Mouse (Mus musculus) hindbrain, embryonic 12.5 days (tissue): ENCODE data around the gene Cpm. TPM values are rescaled to one million over a fixed set of nuclear protein-coding genes. Genes with fewer than 3 reads are reported as not detected.

Source experiments
- ATAC-seq: fragments of 200-750 bp; cut with Nextera tagmentation; 2 replicates; pipeline ENCODE4 v1.8.0; 2017; ENCODE audit warnings: moderate TSS enrichment; ENCODE audit not compliant: low FRiP score
- H3K27ac ChIP-seq: fragments of 300-500 bp; sonication (generic); 2 replicates; pipeline ENCODE4 v1.5.1; 2016; ENCODE audit warnings: mild to moderate bottlenecking
- H3K27me3 ChIP-seq: fragments of 300-500 bp; sonication (generic); 2 replicates; pipeline ENCODE4 v1.6.1; 2016; ENCODE audit warnings: mild to moderate bottlenecking
- H3K36me3 ChIP-seq: fragments of 300-500 bp; sonication (generic); 2 replicates; pipeline ENCODE4 v1.6.1; 2016; ENCODE audit warnings: mild to moderate bottlenecking
- H3K4me1 ChIP-seq: fragments of 300-500 bp; sonication (generic); 2 replicates; pipeline ENCODE4 v1.6.1; 2016
- H3K4me2 ChIP-seq: fragments of 300-500 bp; sonication (generic); replicated peaks from 2 replicates; pipeline ENCODE4 v1.6.1; 2016; ENCODE audit warnings: mild to moderate bottlenecking
- H3K4me3 ChIP-seq: fragments of 300-500 bp; sonication (generic); 2 replicates; pipeline ENCODE4 v1.5.1; 2016; ENCODE audit warnings: mild to moderate bottlenecking
- H3K9ac ChIP-seq: fragments of 300-500 bp; sonication (generic); 2 replicates; pipeline ENCODE4 v1.6.1; 2016; ENCODE audit warnings: mild to moderate bottlenecking, moderate library complexity
- H3K9me3 ChIP-seq: fragments of 300-500 bp; sonication (generic); replicated peaks from 2 replicates; pipeline ENCODE4 v1.6.1; 2016; ENCODE audit warnings: mild to moderate bottlenecking
- WGBS: fragments of 180-500 bp; shearing (Covaris S2); methylation state at CpG from one replicate; pipeline ENCODE4 v1.1.7; 2016; 5-methylcytosine and 5-hydroxymethylcytosine counted together
- polyA plus RNA-seq: library from polyadenylated mRNA; unstranded; fragments of >200 nt; fragmentation: Nextera tagmentation; extraction: Ambion mirVana; gene quantifications from 2 replicates; pipeline ENCODE4 v1.2.1, GENCODE M21; 2016

Cpm gene
- polyA plus RNA-seq, 1 experiment from 2014 or later, result 6.0 TPM

DNA sequence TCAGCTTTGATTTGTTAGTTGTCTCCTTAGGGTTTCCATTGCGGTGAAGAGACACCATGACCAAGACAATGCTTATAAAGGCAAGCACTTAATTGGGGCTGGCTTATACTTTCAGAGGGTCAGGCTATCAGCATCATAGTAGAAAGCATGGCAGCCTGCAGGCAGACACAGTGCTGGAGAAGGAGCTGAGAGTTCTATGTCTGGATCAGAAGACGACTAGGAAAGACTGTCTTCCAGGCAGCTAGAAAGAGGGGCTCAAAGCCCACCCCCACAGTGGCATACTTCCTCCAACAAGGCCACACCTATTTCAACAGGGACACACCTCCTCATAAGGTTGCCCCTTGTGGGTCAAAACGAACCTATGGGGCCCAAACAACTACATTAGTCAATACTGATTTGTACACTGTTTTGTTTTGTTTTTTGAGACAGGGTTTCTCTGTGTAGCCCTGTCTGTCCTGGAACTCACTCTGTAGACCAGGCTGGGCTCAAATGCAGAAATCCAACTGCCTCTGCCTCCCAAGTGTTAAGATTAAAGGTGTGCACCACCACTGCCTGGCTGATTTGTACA is 8.3 kb upstream of the Cpm start:
- Histone ChIP-seq H3K27ac (no peak overlapping the region), H3K27me3 (no peaks in the 10 kb centered on the region), H3K4me2 (no peak overlapping the region), H3K9ac (no peak overlapping the region), H3K4me3 (no peak overlapping the region), H3K9me3 (no peaks in the 10 kb centered on the region), H3K36me3 (no peaks in the 10 kb centered on the region), H3K4me1 (no peaks in the 10 kb centered on the region)
- no peak for ATAC-seq
- 77% methylated on average over 3 of the region's 3 CpGs for WGBS

DNA sequence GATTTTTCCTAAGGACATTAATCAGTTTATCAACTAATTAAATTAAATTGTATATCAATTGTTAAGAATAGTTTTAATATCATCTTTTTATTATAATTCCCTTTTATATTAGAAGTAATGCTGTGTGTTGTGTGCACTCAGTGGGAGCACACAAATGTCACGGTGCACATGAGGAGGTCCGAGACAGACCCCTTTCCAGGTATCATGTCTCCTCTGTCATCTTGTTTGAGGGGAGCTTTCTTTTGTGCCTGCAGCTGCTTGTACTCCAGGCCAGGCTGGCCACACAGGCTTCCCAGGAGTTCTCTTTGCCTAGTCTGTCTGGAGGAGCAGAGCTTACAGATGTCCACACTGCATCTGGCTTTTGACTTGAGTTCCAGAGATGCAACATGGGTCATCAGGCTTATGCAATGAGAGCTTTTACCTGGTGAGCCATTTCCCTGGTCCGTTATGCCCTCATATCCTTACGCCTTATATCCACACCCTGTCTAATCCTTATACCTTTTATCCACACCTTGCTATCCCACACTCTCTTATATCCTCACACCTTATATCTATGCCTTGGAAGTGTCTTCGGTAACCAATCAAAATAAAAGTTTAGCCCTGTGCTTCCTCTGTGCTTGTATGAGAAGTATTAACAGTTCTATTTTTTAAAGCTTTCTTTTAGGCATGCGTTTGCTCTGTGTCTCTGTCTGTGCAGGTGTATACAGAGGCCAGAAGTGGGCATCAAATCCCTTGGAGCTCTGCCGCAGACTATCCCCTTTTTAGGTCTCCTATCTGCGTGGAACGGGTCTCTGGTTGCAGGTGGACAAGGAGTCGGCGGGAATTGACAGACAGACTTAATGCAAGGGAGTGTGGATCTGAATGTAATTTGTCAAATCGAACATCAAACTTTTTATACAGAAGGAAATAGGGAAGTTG is 7.4 kb upstream of the Cpm start:
- no peaks in the 10 kb centered on the region for H3K36me3 ChIP-seq
- peaks cover 2% of the 10 kb centered on the region; the same call in 1 of the 2 replicates for H3K27me3 ChIP-seq
- H3K4me1 ChIP-seq, result no peaks in the 10 kb centered on the region
- ATAC-seq, result no peak
- no peak overlapping the region for H3K4me2 ChIP-seq
- no peaks in the 10 kb centered on the region for H3K9me3 ChIP-seq
- H3K4me3 ChIP-seq, result no peak overlapping the region
- H3K9ac ChIP-seq, result no peak overlapping the region
- H3K27ac ChIP-seq, result no peak overlapping the region
- 93% methylated on average over 12 of the region's 12 CpGs for WGBS

DNA sequence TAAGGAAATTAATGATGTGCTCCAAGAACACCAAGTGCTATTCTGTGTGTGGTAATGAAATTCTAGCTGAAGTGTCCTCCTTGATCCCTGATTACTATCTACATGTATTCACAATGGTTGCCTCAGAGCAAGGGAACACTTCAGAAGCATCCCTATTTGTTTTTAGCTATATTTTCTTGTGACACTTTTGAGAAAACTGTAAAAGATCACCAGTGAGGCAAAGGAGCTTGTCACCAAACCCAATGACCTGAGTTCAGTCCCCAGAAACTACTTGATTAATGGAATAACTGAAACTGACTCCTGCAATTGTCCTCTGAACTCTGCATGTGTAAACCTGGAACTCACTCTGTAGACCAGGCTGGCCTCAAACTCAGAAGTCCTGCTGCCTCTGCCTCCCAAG is 5.9 kb upstream of the Cpm start:
- Histone ChIP-seq H3K27ac (no peak overlapping the region), H3K4me3 (no peak overlapping the region), H3K9me3 (no peaks in the 10 kb centered on the region), H3K36me3 (no peaks in the 10 kb centered on the region), H3K4me2 (no peak overlapping the region), H3K9ac (no peak overlapping the region), H3K27me3 (peaks cover 16% of the 10 kb centered on the region), H3K4me1 (no peaks in the 10 kb centered on the region)
- ATAC-seq, result no peak

DNA sequence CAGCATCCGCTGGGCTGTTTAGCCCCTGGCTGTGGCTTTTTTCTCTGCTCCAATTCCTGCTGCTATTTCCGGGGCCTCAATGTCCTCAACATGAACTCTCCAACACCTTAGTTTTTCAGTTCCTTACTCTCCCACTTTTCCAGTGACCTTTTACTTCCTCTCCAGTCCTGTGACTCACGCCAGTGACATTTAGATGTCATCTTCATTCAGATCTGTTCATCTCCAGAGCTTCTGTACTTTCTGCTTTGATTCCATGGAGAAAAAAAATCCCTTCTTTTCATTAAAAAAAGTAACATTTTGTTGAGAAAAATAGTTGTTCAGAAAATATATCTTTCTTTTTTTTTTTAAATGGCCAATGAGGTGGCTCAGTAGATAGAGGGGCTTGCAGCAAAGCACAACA is 5.1 kb upstream of the Cpm start:
- Histone ChIP-seq H3K4me1 (peaks cover 6% of the 10 kb centered on the region), H3K27ac (no peak overlapping the region), H3K4me2 (no peak overlapping the region), H3K4me3 (no peak overlapping the region), H3K36me3 (no peaks in the 10 kb centered on the region), H3K9me3 (no peaks in the 10 kb centered on the region), H3K27me3 (peaks cover 25% of the 10 kb centered on the region), H3K9ac (no peak overlapping the region)
- 52% methylated on average over 3 of the region's 3 CpGs for WGBS
- no peak for ATAC-seq

DNA sequence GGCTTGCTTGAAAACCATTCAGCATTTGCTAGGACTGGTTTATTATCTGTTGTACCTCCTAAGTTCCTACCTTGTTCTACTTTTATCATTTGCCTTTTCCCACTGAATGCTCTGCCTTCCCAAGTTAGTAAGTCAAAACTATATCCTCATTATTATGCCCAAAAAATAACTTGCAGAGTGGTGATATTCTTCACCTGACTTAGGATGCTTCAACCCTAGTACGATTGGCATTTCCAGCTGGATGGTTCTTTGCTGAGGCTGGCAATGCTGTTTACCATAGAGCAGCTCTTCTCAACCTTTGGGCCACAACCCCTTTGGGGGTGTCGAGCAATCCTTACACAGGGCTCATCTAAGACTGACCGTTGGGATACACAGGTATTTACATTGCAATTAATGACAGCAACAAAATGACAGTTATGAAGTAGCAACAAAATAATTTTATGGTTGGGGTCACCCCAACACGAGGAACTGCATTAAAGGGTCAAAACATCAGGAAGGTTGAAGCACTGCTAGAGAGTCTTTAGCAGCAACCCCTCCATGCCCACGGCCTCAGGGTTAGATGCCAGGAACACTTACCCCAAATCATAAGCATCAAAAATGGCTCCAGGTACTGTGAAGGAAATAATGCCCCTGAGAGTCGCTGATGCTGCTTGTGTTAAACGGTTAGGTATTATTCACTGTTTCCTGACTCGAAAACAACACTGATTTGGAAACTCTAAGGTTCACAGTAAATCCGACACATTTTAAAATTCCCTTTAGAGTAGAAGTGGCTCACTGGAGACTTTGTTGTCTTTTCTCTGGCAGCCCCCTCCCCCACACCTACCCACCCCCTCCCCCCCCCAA is 4.4 kb upstream of the Cpm start:
- 78% methylated on average over 9 of the region's 9 CpGs for WGBS
- peaks cover 32% of the 10 kb centered on the region for H3K27me3 ChIP-seq
- H3K4me2 ChIP-seq, result no peak overlapping the region
- H3K4me3 ChIP-seq, result no peak overlapping the region
- no peak for ATAC-seq
- H3K36me3 ChIP-seq, result no peaks in the 10 kb centered on the region
- no peaks in the 10 kb centered on the region for H3K9me3 ChIP-seq
- no peak overlapping the region for H3K27ac ChIP-seq
- H3K4me1 ChIP-seq, result peaks cover 12% of the 10 kb centered on the region
- H3K9ac ChIP-seq, result no peak overlapping the region

DNA sequence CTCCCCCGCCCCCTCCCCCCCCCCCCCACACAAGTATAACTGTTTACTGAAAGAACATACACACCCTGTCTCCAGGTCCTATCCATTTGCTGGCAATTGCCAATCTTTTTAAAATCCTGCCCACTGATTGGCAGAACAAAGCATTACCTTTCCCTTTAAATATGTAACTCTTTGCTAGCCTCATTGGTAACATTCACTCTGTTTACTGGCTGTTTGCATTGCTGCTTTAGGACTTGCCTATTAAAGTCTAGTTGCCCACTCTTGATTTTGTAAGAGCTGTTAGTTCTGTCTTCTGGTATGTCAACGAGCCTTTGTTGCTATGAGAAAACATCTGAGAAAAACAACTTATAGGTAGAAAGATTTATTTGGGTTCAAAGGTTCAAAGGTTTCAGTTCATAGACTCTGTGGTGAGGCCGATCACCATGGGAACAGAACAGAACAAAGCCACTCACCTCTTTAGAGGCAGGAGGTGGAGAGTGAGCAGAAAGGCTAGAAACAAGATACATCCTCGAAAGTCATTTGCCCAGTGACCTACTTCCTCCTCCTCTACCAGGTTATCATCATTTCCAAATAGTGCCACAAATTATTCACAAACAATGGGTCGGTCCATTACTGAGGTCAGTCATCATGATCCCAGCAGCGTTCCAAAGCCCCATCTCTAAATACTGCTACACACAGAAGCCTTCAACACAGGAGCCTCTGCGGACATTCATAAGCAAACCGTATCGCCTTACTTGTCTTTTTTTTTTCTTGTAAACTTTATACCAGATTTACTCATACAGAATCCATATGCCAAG is 3.6 kb upstream of the Cpm start:
- Histone ChIP-seq H3K4me1 (peaks cover 12% of the 10 kb centered on the region), H3K27ac (no peak overlapping the region), H3K4me2 (no peak overlapping the region), H3K4me3 (no peak overlapping the region), H3K9ac (no peak overlapping the region), H3K36me3 (no peaks in the 10 kb centered on the region), H3K9me3 (no peaks in the 10 kb centered on the region), H3K27me3 (peaks cover 40% of the 10 kb centered on the region)
- ATAC-seq, result no peak
- 63% methylated on average over 8 of the region's 9 CpGs for WGBS

DNA sequence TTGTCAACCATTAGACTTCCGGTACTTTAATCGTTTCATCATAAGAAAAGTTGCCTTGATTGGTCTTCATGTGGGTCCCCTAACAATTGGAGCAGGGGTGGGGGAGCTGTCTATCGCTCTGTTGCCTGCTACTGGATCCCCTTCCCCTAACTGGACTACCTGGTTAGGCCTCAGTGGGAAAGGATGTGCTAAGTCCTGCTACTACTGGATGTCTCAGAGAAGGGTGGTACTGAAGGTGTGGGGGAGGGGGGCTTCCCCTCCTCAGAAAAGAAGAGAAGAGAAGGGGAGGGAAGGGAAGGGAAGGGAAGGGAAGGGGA is 3.0 kb upstream of the Cpm start:
- H3K9ac ChIP-seq, result no peak overlapping the region
- no peak overlapping the region for H3K4me2 ChIP-seq
- peaks cover 12% of the 10 kb centered on the region for H3K4me1 ChIP-seq
- 79% methylated on average over 3 of the region's 3 CpGs for WGBS
- no peaks in the 10 kb centered on the region for H3K9me3 ChIP-seq
- H3K4me3 ChIP-seq, result no peak overlapping the region
- H3K36me3 ChIP-seq, result no peaks in the 10 kb centered on the region
- H3K27ac ChIP-seq, result no peak overlapping the region
- no peak for ATAC-seq
- H3K27me3 ChIP-seq, result peaks cover 45% of the 10 kb centered on the region

DNA sequence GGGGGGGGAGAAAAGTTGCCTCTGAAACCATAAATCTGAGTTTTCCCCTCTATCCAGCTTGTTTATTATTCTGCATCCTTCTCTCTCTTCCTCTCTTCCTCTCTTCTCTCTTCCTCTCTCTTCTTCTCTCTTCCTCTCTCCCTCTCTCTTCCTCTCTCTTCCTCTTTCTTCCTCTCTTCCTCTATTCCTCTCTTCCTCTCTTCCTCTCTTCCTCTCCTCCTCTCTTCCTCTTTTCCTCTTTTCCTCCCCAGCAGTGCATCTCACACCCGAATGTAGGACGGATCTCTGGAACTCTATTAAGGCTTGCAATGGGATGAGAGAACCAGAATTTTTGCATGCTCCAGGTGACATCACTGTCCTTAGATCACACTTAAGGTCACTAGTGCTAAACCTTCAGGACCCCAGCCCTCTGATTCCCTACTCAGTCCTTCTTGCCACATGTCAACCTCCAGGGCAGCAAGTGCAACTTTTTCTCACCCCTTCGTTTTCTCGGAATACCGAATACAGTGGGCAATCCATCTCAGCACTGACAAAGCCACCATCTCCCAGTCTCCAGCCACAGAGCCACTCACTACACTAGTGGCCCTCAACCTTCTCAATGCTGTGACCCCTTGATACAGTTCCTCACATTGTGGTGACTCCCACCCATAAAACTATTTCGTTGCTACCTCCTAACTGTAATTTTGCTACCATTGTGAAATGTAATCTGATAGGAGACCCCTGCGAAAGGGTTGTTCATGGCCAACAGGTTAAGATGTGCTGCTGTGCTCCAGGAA is 2.3 kb upstream of the Cpm start:
- 70% methylated on average over 7 of the region's 7 CpGs for WGBS
- Histone ChIP-seq H3K36me3 (no peaks in the 10 kb centered on the region), H3K27me3 (peaks cover 53% of the 10 kb centered on the region), H3K9me3 (no peaks in the 10 kb centered on the region), H3K4me1 (peaks cover 12% of the 10 kb centered on the region), H3K4me2 (no peak overlapping the region), H3K27ac (no peak overlapping the region), H3K4me3 (no peak overlapping the region), H3K9ac (no peak overlapping the region)
- no peak for ATAC-seq

DNA sequence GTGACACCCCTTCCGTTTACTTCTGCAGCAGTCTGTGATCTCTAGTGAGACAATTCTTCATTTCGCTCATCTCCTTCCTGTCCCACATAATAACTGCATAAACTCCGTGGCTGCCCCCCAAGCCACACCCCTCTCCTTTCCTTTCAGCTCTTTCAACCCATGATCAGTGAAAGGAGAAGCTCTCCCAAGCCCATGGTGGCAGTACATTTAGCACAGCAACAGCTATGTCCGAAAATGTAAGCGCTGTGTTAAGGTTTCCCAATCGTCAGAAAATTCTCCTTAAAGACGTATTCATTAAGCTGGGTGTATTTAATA is 1.7 kb upstream of the Cpm start:
- Histone ChIP-seq H3K36me3 (no peaks in the 10 kb centered on the region), H3K4me2 (no peak overlapping the region), H3K4me3 (no peak overlapping the region), H3K27ac (no peak overlapping the region), H3K9ac (no peak overlapping the region), H3K4me1 (peaks cover 12% of the 10 kb centered on the region), H3K27me3 (peaks cover 54% of the 10 kb centered on the region), H3K9me3 (no peaks in the 10 kb centered on the region)
- WGBS, result 56% methylated on average over 7 of the region's 7 CpGs
- no peak for ATAC-seq

DNA sequence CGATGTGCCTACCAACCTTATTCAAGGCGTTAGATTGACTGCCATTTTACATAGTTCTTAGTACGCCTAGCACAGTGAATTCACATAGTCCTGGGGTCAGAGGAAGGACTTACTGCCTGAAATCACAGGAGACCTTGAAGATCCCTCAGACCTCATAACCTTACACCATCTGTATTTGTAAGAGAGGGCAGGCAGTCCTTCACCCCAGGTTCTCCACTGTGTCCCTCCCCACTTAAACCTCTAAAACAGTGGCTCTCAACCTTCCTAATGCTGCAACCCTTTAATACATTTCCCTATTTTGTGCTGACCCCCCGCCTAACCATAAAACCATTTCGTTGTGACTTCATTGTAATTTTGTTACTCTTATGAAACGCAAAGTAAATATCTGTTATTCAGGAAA is 1.4 kb upstream of the Cpm start:
- Histone ChIP-seq H3K4me1 (peaks cover 12% of the 10 kb centered on the region), H3K27ac (no peak overlapping the region), H3K9ac (no peak overlapping the region), H3K4me3 (no peak overlapping the region), H3K27me3 (peaks cover 54% of the 10 kb centered on the region), H3K4me2 (no peak overlapping the region), H3K9me3 (no peaks in the 10 kb centered on the region), H3K36me3 (no peaks in the 10 kb centered on the region)
- 49% methylated on average over 6 of the region's 6 CpGs for WGBS
- ATAC-seq, result no peak

DNA sequence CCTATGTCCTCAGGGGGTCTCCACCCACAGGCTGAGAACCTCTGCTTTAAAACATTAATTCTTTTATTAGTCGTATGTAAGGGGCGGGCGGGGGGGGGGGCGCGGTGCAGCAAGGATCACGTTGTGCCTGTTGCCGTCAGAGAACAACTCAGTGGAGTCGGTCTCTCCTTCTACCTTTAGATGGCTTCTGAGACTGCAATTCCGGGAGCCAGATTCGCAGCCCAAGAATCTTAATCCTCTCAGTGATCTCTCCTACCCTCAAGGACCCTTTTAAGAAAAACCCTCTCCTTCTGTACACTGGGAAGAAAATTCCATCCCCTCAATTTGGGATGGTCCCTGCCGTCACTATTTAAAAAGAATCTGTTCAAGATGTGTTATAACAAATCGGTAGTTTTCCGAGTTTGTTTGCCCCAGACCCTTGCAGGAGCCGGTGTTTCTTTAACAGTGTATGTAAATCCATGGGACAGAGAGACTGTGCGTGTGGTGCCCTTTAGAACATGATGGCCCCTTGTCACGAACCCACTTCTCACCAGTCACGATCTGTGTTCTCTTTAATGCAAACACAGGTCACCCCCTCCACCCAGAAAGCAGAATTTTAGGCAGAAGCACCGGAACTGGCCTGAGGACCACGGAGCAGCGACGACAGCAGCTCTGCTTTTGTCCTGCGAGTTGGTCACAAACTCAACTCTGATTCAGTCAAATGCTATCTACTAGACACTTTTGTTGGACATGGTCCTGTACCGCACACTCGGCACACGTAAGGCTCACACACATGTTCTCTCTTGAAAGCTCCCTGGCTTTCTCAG is 734 bp upstream of the Cpm start:
- Histone ChIP-seq H3K4me1 (peaks cover 12% of the 10 kb centered on the region), H3K27me3 (peaks cover 54% of the 10 kb centered on the region), H3K27ac (no peak overlapping the region), H3K4me3 (peak overlapping the region; percentile 51), H3K9ac (peak overlapping the region; percentile 58; the same call in 1 of the 2 replicates), H3K9me3 (no peaks in the 10 kb centered on the region), H3K4me2 (peak overlapping the region; percentile 86), H3K36me3 (no peaks in the 10 kb centered on the region)
- WGBS, result 2% methylated on average over 25 of the region's 25 CpGs
- ATAC-seq, result peak; percentile 48; the same call in 1 of the 2 replicates
